Mouse (Mus musculus) CD4-positive helper T cell, adult 2 months (primary cell): ENCODE data around the gene Asb18.

Source experiments
- DNase-seq: peaks from one replicate; pipeline ENCODE4 v3.0.0-alpha.2; 2012; ENCODE audit warnings: low read depth, missing footprints, low spot score

The Asb18 gene

DNA sequence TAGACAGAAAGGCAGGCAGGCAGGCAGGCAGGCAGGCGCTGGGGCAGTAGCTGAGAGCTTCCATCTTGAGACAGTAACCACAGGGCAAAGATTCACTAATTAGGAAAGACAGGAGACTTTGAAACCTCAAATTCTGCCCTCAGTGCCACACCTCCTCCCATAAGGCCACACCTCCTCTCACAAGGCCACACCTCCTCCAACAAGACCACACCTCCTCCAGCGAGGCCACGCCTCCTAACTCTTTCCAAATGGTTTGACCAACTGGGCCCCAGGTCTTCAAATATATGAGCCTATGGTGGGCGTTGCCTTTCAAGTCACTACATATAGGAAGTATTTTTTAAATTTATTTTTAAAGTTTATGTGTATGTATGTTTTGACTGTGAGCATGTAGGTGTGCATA, 113.1 kb downstream of the Asb18 start:
- no peak for DNase-seq
